Mouse (Mus musculus): ENCODE results near the gene Med27. TPM values are rescaled to one million over a fixed set of nuclear protein-coding genes. Genes with fewer than 3 reads are reported as not detected.
"Not testable (repeated sequence)": the region's sequence is repeated elsewhere in the genome, so short reads cannot be mapped to it uniquely, and the experiment has no call there.

Med27 gene
- polyA plus RNA-seq, 1 experiment from 2014 or later = 90.9 TPM

DNA sequence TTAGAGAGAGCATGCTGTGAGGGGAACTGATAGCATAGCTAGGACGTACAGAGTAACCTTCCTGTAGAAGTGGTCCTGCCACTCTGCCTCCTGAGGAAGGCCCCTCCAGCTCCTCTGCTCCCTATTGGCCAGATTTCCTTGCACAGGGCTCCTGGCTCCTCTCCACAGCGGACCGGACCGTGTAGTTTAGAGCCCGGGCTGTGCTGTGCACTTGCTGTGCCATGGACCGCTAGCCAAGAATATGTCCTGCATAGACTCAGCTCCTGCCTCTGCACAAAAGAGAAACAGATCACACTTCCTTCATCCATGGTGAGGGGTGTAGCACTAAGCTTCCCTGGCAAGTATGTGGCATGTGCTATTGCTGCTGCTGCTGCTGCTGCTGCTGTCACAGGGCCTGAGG, 168.2 kb downstream of the Med27 start:
- H3K27me3 ChIP-seq = peaks cover 13% of the 10 kb centered on the region
- H3K4me3 ChIP-seq (replicated peaks) = no peak overlapping the region
- peaks cover 81% of the 10 kb centered on the region for H3K4me1 ChIP-seq (replicated peaks)
- no peak overlapping the region for H3K4me2 ChIP-seq (replicated peaks)
- no peaks in the 10 kb centered on the region for H3K36me3 ChIP-seq
- H3K9me3 ChIP-seq = no peaks in the 10 kb centered on the region
- no peak for ATAC-seq
- no peak overlapping the region for H3K9ac ChIP-seq (replicated peaks)
- 61% methylated on average over 6 of the region's 6 CpGs for WGBS
- H3K27ac ChIP-seq = no peak overlapping the region

DNA sequence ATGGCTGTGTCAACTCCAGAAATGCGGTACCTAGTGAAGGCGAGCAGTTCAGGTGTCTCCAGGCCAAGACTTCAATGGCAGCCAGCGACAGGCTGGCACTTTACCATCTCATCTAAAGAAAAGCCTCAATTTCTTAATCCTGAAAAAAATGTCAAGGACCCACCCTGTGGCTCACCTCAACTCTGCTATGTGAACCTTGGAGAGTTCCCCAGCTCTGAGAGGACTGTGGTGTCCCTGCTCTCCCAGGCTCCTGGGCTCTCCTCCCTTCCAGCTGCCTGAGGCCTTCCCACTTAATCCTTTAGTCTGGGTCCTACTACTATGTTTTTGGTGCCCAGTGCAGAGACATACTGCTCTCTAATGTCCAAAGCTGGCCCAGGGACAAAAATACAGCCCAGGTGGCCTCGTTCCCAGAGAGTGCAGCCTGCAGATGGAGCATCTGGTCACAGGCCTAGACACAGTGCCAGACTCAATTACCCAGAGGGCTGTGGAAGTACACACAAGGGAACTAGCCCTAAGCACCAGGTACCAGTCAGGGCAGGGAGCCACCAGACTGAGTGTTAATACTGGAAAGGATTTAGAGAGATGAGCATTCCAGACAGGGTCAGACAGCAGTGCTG, 169.3 kb downstream of the Med27 start:
- no peak overlapping the region for H3K9ac ChIP-seq (replicated peaks)
- WGBS = 77% methylated on average over 4 of the region's 4 CpGs
- peaks cover 81% of the 10 kb centered on the region for H3K4me1 ChIP-seq (replicated peaks)
- no peak overlapping the region for H3K4me3 ChIP-seq (replicated peaks)
- H3K36me3 ChIP-seq = no peaks in the 10 kb centered on the region
- H3K9me3 ChIP-seq = no peaks in the 10 kb centered on the region
- H3K4me2 ChIP-seq (replicated peaks) = no peak overlapping the region
- ATAC-seq = 0 out of 2 replicates have a peak, but pooled peaks have one; percentile 25
- peak overlapping the region; percentile 74 for H3K27ac ChIP-seq
- H3K27me3 ChIP-seq = peaks cover 15% of the 10 kb centered on the region

DNA sequence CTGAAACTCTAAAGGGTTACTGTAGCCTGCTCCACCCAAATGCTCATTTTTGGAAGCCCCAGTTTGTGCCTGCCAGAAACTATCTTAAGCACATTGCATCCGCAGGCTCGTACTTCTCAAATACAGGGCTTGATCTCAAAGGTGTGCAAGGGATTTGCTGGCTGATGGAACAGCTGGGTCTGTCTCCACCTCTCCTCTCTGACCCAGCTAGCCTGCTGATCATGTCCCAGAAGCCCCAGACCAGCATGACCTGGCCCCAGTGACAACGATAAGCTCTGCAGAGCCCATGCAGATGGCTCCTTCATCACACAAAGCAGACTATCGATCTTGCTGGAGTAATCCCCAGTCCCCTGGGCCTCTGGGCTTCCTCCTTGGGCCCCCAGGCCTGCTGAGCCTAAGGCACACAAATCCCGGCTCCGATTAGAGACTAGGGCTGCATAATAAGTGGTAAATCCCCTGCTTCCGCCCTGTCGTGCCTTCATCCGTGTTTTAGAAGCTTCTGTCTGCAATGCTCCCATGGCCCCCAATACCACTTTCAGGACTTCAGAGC, 170.1 kb downstream of the Med27 start:
- H3K4me3 ChIP-seq (replicated peaks) = no peak overlapping the region
- H3K27me3 ChIP-seq = peaks cover 22% of the 10 kb centered on the region
- peak; percentile 65 for ATAC-seq
- no peaks in the 10 kb centered on the region for H3K36me3 ChIP-seq
- WGBS = 6% methylated on average over 9 of the region's 9 CpGs
- H3K4me1 ChIP-seq (replicated peaks) = peaks cover 78% of the 10 kb centered on the region
- no peaks in the 10 kb centered on the region for H3K9me3 ChIP-seq
- no peak overlapping the region for H3K4me2 ChIP-seq (replicated peaks)
- peak overlapping the region; percentile 74 for H3K27ac ChIP-seq
- 0 out of 2 replicates have a peak overlapping the region, but pooled peaks have one; percentile 6 for H3K9ac ChIP-seq (replicated peaks)

DNA sequence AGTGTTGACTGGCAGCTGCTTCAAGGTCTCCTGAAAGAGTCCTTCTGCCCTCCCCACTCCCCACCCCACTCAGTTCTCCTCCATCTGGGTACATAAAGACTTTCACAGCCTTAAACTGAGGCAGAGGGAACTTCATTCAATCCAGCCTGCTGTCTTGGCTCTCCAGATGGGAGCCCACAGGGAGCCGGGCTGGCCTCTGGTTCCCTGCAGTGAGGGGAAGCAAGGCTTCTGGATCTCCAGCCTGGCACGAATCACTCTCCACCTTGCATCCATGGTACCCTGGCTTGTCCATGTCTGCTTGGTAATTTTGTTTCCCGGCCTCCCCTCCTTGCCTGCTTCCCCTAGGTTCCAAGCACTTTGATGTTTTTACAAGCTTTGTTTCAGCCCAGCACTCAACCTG, 172.8 kb downstream of the Med27 start:
- H3K9ac ChIP-seq (replicated peaks) = no peak overlapping the region
- H3K4me1 ChIP-seq (replicated peaks) = peaks cover 68% of the 10 kb centered on the region
- H3K27me3 ChIP-seq = peaks cover 24% of the 10 kb centered on the region
- H3K4me3 ChIP-seq (replicated peaks) = no peak overlapping the region
- no peaks in the 10 kb centered on the region for H3K9me3 ChIP-seq
- H3K36me3 ChIP-seq = no peaks in the 10 kb centered on the region
- WGBS = 34% methylated on average over 3 of the region's 3 CpGs
- no peak overlapping the region for H3K4me2 ChIP-seq (replicated peaks)
- H3K27ac ChIP-seq = peak overlapping the region; percentile 54
- ATAC-seq = no peak

DNA sequence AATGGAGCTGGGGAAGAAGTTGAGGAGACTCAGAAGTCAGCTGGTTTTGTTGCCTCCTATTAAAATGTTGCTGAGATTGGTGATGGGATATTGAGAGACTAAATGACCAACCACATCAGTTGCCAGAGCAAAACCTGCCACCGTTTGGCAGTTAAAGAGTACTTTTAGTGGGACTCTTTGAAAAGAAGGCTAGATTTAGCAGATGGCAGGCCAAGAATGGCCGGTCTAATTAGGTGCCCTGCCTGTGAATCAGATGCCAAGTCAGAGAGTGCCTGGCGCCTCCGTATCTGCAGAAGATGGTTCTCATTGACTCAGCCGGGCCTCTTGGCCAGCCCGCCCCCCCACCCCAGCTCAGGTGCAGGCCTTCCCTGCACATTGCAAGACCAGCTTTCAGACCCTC, 173.6 kb downstream of the Med27 start:
- H3K4me1 ChIP-seq (replicated peaks) = peaks cover 69% of the 10 kb centered on the region
- no peak overlapping the region for H3K9ac ChIP-seq (replicated peaks)
- 82% methylated on average over 6 of the region's 6 CpGs for WGBS
- peaks cover 24% of the 10 kb centered on the region for H3K27me3 ChIP-seq
- H3K36me3 ChIP-seq = no peaks in the 10 kb centered on the region
- no peak overlapping the region for H3K4me3 ChIP-seq (replicated peaks)
- no peak for ATAC-seq
- no peaks in the 10 kb centered on the region for H3K9me3 ChIP-seq
- no peak overlapping the region for H3K4me2 ChIP-seq (replicated peaks)
- H3K27ac ChIP-seq = no peak overlapping the region

DNA sequence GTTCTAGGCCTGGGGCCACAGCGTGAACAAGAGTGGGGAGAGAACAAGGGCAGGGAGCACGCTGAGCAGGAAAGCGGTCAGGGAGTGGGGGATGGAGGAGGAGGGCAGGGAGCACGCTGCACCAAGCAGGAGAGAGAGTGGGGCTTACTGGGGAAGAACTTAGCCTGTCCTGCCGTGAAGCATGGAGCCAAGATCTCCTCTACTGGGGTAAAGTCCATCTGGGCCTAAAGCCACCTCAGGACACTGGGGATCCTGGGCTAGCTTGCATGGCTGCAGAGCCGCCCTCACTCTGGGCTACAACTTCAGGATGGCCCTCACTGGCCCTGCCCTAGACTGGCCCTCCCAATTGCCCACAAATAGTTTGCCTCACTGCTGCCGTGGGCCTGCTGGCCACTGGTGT, 174.9 kb downstream of the Med27 start:
- 76% methylated on average over 7 of the region's 7 CpGs for WGBS
- H3K4me3 ChIP-seq (replicated peaks) = no peak overlapping the region
- H3K4me1 ChIP-seq (replicated peaks) = peaks cover 69% of the 10 kb centered on the region

DNA sequence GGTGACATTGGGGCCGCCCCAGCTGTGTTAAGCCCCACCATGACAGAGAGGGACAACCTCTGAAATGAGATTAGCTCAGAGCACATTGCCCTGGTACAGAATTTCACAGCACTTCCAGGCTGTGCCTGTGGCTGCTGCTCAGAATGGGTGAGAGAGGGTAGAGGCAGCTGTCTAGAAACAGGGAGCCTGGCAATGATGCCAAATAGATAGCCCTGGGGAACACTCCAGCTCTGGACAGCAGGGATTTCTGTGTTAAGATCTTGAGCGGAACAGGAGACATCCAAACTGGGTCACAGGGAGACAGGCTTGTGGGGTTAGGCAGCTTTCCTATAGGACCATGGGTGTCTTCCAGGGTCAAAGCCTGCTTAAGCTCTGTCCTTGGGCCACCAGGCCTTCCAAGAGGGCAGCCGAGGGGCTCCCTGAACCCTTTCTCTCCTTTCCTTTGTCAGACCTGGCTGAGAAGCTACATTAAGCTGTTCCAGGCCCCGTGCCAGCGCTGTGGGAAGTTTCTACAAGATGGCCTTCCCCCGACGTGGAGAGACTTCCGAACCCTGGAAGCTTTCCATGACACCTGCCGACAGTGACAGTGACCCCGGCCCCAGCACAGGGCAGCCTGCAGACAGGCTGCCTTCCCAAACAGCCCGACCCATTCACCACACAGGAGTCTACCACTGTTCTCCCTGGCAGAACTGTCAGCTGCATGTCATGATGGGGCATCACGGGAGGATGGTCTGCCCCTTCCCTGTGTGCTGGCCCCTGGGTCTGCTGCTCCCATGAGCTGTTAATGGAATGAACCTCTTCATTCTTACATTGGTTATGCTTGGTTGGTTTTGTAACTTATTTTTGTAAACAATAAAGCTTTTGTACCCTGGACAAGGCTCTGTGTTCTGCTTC, 177.5 kb downstream of the Med27 start:
- H3K36me3 ChIP-seq = no peaks in the 10 kb centered on the region
- no peaks in the 10 kb centered on the region for H3K9me3 ChIP-seq
- ATAC-seq = peak; percentile 31; the same call in 1 of the 2 replicates
- H3K27ac ChIP-seq = peak overlapping the region; percentile 49; the same call in 1 of the 2 replicates
- 45% methylated on average over 12 of the region's 12 CpGs for WGBS
- H3K4me1 ChIP-seq (replicated peaks) = peaks cover 48% of the 10 kb centered on the region
- H3K27me3 ChIP-seq = peaks cover 23% of the 10 kb centered on the region; the same call in 1 of the 2 replicates
- no peak overlapping the region; the same call in 1 of the 2 replicates for H3K9ac ChIP-seq (replicated peaks)
- H3K4me2 ChIP-seq (replicated peaks) = no peak overlapping the region
- H3K4me3 ChIP-seq (replicated peaks) = no peak overlapping the region

More for the DNA sequence above, 174.9 kb downstream of the Med27 start:
- H3K27ac ChIP-seq = no peak overlapping the region
- H3K4me2 ChIP-seq (replicated peaks) = no peak overlapping the region
- no peak for ATAC-seq
- peaks cover 28% of the 10 kb centered on the region for H3K27me3 ChIP-seq
- H3K36me3 ChIP-seq = no peaks in the 10 kb centered on the region
- no peaks in the 10 kb centered on the region for H3K9me3 ChIP-seq
- no peak overlapping the region for H3K9ac ChIP-seq (replicated peaks)

DNA sequence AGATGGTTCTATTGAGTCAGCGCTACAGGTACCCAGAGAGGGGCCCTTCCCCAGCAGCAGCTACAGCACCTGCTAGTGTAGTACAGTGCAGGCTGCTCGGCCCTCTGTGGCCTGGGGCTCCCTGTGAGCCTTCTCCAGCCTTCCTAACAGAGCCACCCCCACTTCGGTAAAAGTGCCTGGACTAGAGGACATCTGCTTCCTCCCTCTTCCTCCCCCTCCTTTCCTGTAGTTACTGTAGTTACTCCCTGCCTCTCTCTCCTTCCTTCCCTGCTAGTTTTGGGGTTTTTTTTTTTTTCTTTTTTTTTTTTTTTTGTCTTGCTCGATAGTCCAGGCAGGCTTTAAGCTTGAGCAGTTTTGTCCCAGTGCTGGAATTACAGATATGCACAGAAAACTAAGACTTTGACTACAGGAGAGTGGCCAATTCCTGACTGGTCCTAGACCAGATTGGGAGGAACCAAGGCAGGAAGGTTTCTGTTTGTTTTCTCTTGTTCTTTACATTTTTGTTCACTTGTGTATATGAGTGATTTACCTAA, 178.7 kb downstream of the Med27 start:
- ATAC-seq = no peak
- peaks cover 28% of the 10 kb centered on the region; the same call in 1 of the 2 replicates for H3K27me3 ChIP-seq
- no peak overlapping the region for H3K4me3 ChIP-seq (replicated peaks)
- H3K4me2 ChIP-seq (replicated peaks) = no peak overlapping the region
- WGBS = 54% methylated on average over 4 of the region's 4 CpGs
- peaks cover 42% of the 10 kb centered on the region for H3K4me1 ChIP-seq (replicated peaks)
- no peaks in the 10 kb centered on the region for H3K9me3 ChIP-seq
- no peaks in the 10 kb centered on the region for H3K36me3 ChIP-seq
- H3K27ac ChIP-seq = no peak overlapping the region
- H3K9ac ChIP-seq (replicated peaks) = no peak overlapping the region

DNA sequence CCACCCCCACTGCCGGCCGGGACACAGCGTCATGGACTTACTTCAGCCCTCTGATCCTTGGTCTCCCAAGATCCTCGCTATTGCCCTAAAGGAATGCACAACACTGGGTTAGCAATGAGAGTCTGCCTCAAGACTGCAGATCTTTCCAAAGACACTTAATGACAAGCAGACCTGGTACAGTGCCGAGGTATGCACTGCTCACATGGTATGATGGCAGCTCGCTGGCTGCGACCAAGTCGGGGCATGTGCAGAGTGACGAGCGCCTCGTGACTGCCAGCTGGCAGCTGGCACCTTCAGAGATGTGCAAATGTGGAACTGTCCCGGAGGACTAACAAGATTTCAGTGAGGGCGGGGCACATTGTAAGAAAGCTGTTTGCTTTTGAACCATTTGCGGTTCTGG, 179.6 kb downstream of the Med27 start:
- ATAC-seq = peak; percentile 59
- 65% methylated on average over 14 of the region's 14 CpGs for WGBS
- peak overlapping the region; percentile 62; the same call in 1 of the 2 replicates for H3K27ac ChIP-seq
- H3K9me3 ChIP-seq = no peaks in the 10 kb centered on the region
- H3K27me3 ChIP-seq = peaks cover 23% of the 10 kb centered on the region; the same call in 1 of the 2 replicates
- peaks cover 42% of the 10 kb centered on the region for H3K4me1 ChIP-seq (replicated peaks)
- no peak overlapping the region for H3K9ac ChIP-seq (replicated peaks)
- no peak overlapping the region for H3K4me3 ChIP-seq (replicated peaks)
- no peaks in the 10 kb centered on the region for H3K36me3 ChIP-seq
- no peak overlapping the region for H3K4me2 ChIP-seq (replicated peaks)

DNA sequence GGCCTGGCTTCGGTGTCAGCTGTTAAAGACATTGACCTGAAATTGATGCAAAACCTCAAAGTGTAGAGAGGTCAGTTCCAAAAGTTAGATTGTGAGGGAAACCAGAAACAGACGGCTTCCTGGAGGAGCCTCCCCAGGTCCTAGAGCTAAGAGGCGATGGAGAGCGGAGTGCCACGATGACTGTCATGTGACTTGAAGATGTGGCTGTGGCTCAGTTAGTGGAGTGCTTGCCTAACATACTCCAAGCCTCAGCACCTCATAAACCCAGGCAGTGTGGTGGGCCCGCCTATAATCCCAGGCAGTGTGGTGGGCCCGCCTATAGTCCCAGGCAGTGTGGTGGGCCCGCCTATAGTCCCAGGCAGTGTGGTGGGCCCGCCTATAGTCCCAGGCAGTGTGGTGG, 180.9 kb downstream of the Med27 start:
- not testable (repeated sequence) for H3K27ac ChIP-seq; H3K36me3 ChIP-seq; H3K9me3 ChIP-seq; H3K9ac ChIP-seq (replicated peaks); H3K4me2 ChIP-seq (replicated peaks); H3K4me3 ChIP-seq (replicated peaks); ATAC-seq
- Histone ChIP-seq H3K4me1 (replicated peaks) (peaks cover 42% of the 10 kb centered on the region), H3K27me3 (peaks cover 14% of the 10 kb centered on the region; the same call in 1 of the 2 replicates)
- WGBS = 89% methylated on average over 8 of the region's 9 CpGs

DNA sequence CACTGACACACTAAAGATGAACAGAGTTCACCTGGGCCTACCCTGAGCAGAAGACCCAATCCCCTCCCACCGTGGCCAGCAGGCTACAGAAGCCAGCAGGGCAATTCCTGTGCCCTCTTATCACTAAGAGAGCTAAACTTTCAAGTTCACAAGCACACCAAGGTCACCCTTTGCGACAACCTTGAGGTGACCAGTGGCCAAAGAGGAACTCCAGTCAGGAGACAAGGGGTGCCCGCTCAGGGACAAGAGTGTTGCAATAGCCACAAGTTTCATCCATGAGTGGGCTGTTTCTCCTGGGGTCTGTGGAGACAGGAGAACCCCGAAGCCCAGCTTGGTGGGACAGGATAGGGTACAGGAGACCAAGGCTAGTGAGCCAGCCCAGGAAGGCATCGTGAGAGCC, 182.2 kb downstream of the Med27 start:
- Histone ChIP-seq H3K9me3 (no peaks in the 10 kb centered on the region), H3K4me1 (replicated peaks) (peaks cover 32% of the 10 kb centered on the region), H3K4me3 (replicated peaks) (no peak overlapping the region), H3K27ac (no peak overlapping the region), H3K4me2 (replicated peaks) (no peak overlapping the region), H3K36me3 (no peaks in the 10 kb centered on the region), H3K9ac (replicated peaks) (no peak overlapping the region), H3K27me3 (peaks cover 13% of the 10 kb centered on the region; the same call in 1 of the 2 replicates)
- no peak for ATAC-seq
- WGBS = 93% methylated on average over 5 of the region's 5 CpGs

DNA sequence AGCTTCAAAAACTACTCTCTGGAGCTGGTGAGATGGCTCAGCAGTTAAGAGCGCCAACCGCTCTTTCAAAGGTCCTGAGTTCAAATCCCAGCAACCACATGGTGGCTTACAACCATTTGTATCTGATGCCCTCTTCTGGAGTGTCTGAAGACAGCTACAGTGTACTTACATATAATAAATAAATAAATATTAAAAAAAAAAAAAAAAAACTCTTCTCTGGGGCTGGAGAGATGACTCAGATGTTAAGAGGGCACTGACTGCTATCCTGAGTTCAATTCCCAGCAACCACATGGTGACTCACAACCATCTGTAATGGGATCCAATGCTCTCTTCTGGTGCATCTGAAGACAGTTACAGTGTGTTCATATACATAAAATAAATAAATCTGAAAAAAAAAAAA, 183.2 kb downstream of the Med27 start:
- not testable (repeated sequence) for H3K9ac ChIP-seq (replicated peaks); H3K27ac ChIP-seq; H3K4me2 ChIP-seq (replicated peaks); H3K9me3 ChIP-seq; ATAC-seq; H3K36me3 ChIP-seq; H3K4me3 ChIP-seq (replicated peaks)
- 99% methylated on average over 2 of the region's 2 CpGs for WGBS
- peaks cover 22% of the 10 kb centered on the region for H3K4me1 ChIP-seq (replicated peaks)
- peaks cover 19% of the 10 kb centered on the region; the same call in 1 of the 2 replicates for H3K27me3 ChIP-seq

All from midbrain, embryonic 13.5 days (tissue).